Mouse (Mus musculus) heart, postnatal 36 days (tissue): ENCODE measurements around the gene Tfcp2. TPM values are rescaled to one million over a fixed set of nuclear protein-coding genes. Genes with fewer than 3 reads are reported as not detected.
"Not testable (repeated sequence)": the region's sequence is repeated elsewhere in the genome, so short reads cannot be mapped to it uniquely, and the experiment has no call there.

Source experiments
- DNase-seq, 2 experiments: peaks; one replicate each; pipeline ENCODE4 v3.0.0; 2021 to 2022
- intact Hi-C: fragments of 180-260 bp; cut with DNase I; formaldehyde crosslinking; loops from one replicate; pipeline ENCODE4 v1.15.1; 2025
- total RNA-seq, 2 experiments: library from RNA; stranded (reverse); gene quantifications; 2 replicates each; pipeline ENCODE4 v1.2.3; 2021

The Tfcp2 gene
- total RNA-seq, 2 experiments from 2014 or later, result 11.9 to 13.4 TPM

GRCm38 (mm10) chr15:100557705-100558433, 6.1 kb upstream of the Tfcp2 start:
- intact Hi-C loops, result no loop called here
- DNase-seq, result no peak

- DNase-seq, result no peak
- intact Hi-C loops, result no loop called here
Observed at GRCm38 (mm10) chr15:100556378-100556777, 4.6 kb upstream of the Tfcp2 start.

GRCm38 (mm10) chr15:100555965-100556364, 4.2 kb upstream of the Tfcp2 start:
- peak; percentile 12 to 20 for DNase-seq
- intact Hi-C loops, result no loop called here

- intact Hi-C loops, result loop anchor here (5.0 kb wide), 1 partner anchor 47 kb away; the partner anchor contains the start of gene Pou6f1
- no peak for DNase-seq
Observed at GRCm38 (mm10) chr15:100550280-100550679, 1.5 kb downstream of the Tfcp2 start.

GRCm38 (mm10) chr15:100543651-100544030, 8.2 kb downstream of the Tfcp2 start:
- DNase-seq, intact Hi-C loops: not testable (repeated sequence)

GRCm38 (mm10) chr15:100542876-100543650, 8.7 kb downstream of the Tfcp2 start:
- intact Hi-C loops, DNase-seq: not testable (repeated sequence)

- DNase-seq, result no peak
- intact Hi-C loops, result no loop called here
Observed at GRCm38 (mm10) chr15:100541426-100541825, 10.4 kb downstream of the Tfcp2 start.

- DNase-seq, intact Hi-C loops: not testable (repeated sequence)
Observed at GRCm38 (mm10) chr15:100541001-100541400, 10.8 kb downstream of the Tfcp2 start.

GRCm38 (mm10) chr15:100539411-100539810, 12.4 kb downstream of the Tfcp2 start:
- intact Hi-C loops, result no loop called here
- no peak for DNase-seq

- DNase-seq, result peak in 1 of 2 experiments; percentile 11
- intact Hi-C loops, result loop anchor here (1.0 kb wide), 3 partner anchors 75 to 144 kb away; no protein-coding TSS in a partner anchor
Observed at GRCm38 (mm10) chr15:100537913-100538312, 13.9 kb downstream of the Tfcp2 start.

- intact Hi-C loops, result no loop called here
- no peak for DNase-seq
Observed at GRCm38 (mm10) chr15:100527900-100528299, 23.9 kb downstream of the Tfcp2 start.

- no peak for DNase-seq
- intact Hi-C loops, result no loop called here
Observed at GRCm38 (mm10) chr15:100525405-100525804, 26.4 kb downstream of the Tfcp2 start.

- intact Hi-C loops, result no loop called here
- no peak for DNase-seq
Observed at GRCm38 (mm10) chr15:100520306-100520705, 31.5 kb downstream of the Tfcp2 start.

- intact Hi-C loops, result no loop called here
- DNase-seq, result no peak
Observed at GRCm38 (mm10) chr15:100515121-100515520, 36.7 kb downstream of the Tfcp2 start.

- intact Hi-C loops, result no loop called here
- no peak for DNase-seq
Observed at GRCm38 (mm10) chr15:100513387-100513786, 38.4 kb downstream of the Tfcp2 start.

GRCm38 (mm10) chr15:100510072-100510471, 41.7 kb downstream of the Tfcp2 start:
- intact Hi-C loops, result no loop called here
- DNase-seq, result no peak

- intact Hi-C loops, result no loop called here
Observed at GRCm38 (mm10) chr15:100508454-100509167, 43.2 kb downstream of the Tfcp2 start.

GRCm38 (mm10) chr15:100499506-100499905, 52.3 kb downstream of the Tfcp2 start:
- intact Hi-C loops, DNase-seq: not testable (repeated sequence)

More at GRCm38 (mm10) chr15:100508454-100509167, 43.2 kb downstream of the Tfcp2 start:
- no peak for DNase-seq

GRCm38 (mm10) chr15:100495102-100495501, 56.7 kb downstream of the Tfcp2 start, which contains the start of gene Csrnp2:
TSS of gene Csrnp2 (minus strand) at chr15:100495488.
- DNase-seq, result peak; percentile 92 to 93
- intact Hi-C loops, result loop anchor here (2.0 kb wide), 1 partner anchor 26 kb away; the partner anchor contains the start of gene Letmd1

- DNase-seq, result no peak
- intact Hi-C loops, result loop anchor here (2.0 kb wide), 1 partner anchor 26 kb away; the partner anchor contains the start of gene Letmd1
Observed at GRCm38 (mm10) chr15:100494647-100495046, 57.2 kb downstream of the Tfcp2 start.

GRCm38 (mm10) chr15:100491966-100492365, 59.8 kb downstream of the Tfcp2 start:
- no peak for DNase-seq
- intact Hi-C loops, result no loop called here
